Mouse (Mus musculus) embryonic facial prominence, embryonic 12.5 days (tissue): ENCODE measurements around the gene Il10. TPM values are rescaled to one million over a fixed set of nuclear protein-coding genes. Genes with fewer than 3 reads are reported as not detected.
"Not testable (repeated sequence)": the region's sequence is repeated elsewhere in the genome, so short reads cannot be mapped to it uniquely, and the experiment has no call there.

ENCODE experiments used
- ATAC-seq: fragments of 200-750 bp; cut with Nextera tagmentation; 2 replicates; pipeline ENCODE4 v1.8.0; 2017; ENCODE audit not compliant: insufficient number of reproducible peaks, insufficient read depth, low FRiP score, low TSS enrichment
- H3K27ac ChIP-seq: fragments of 300-500 bp; sonication (generic); 2 replicates; pipeline ENCODE4 v1.5.1; 2016; ENCODE audit warnings: mild to moderate bottlenecking
- H3K27me3 ChIP-seq: fragments of 300-500 bp; sonication (generic); 2 replicates; pipeline ENCODE4 v1.6.1; 2016; ENCODE audit warnings: mild to moderate bottlenecking, moderate library complexity
- H3K36me3 ChIP-seq: fragments of 300-500 bp; sonication (generic); 2 replicates; pipeline ENCODE4 v1.6.1; 2016; ENCODE audit warnings: mild to moderate bottlenecking
- H3K4me1 ChIP-seq: fragments of 300-500 bp; sonication (generic); 2 replicates; pipeline ENCODE4 v1.6.1; 2016
- H3K4me2 ChIP-seq: fragments of 300-500 bp; sonication (generic); replicated peaks from 2 replicates; pipeline ENCODE4 v1.6.1; 2016; ENCODE audit warnings: mild to moderate bottlenecking, moderate library complexity
- H3K4me3 ChIP-seq: fragments of 300-500 bp; sonication (generic); 2 replicates; pipeline ENCODE4 v1.5.1; 2016; ENCODE audit warnings: mild to moderate bottlenecking
- H3K9ac ChIP-seq: fragments of 300-500 bp; sonication (generic); 2 replicates; pipeline ENCODE4 v1.6.1; 2016; ENCODE audit warnings: mild to moderate bottlenecking, moderate library complexity
- H3K9me3 ChIP-seq: fragments of 300-500 bp; sonication (generic); 2 replicates; pipeline ENCODE4 v1.6.1; 2016; ENCODE audit warnings: mild to moderate bottlenecking, moderate library complexity
- WGBS: fragments of 180-500 bp; shearing (Covaris S2); methylation state at CpG from one replicate; pipeline ENCODE4 v1.1.7; 2016; 5-methylcytosine and 5-hydroxymethylcytosine counted together
- polyA plus RNA-seq: library from polyadenylated mRNA; unstranded; fragments of >200 nt; fragmentation: Nextera tagmentation; extraction: Ambion mirVana; gene quantifications from 2 replicates; pipeline ENCODE4 v1.2.1, GENCODE M21; 2016

Gene Il10
- polyA plus RNA-seq, 1 experiment from 2014 or later: not detected

- H3K27me3 ChIP-seq: no peaks in the 10 kb centered on the region
- 72% methylated on average over 9 of the region's 9 CpGs for WGBS
- H3K4me3 ChIP-seq: no peak overlapping the region
- no peak overlapping the region for H3K27ac ChIP-seq
- H3K36me3 ChIP-seq: no peaks in the 10 kb centered on the region
- no peak for ATAC-seq
- H3K9me3 ChIP-seq: no peaks in the 10 kb centered on the region
- no peak overlapping the region for H3K9ac ChIP-seq
- H3K4me1 ChIP-seq: no peaks in the 10 kb centered on the region
- no peak overlapping the region for H3K4me2 ChIP-seq
Measured at GRCm38 (mm10) chr1:131021438-131021837, 1.8 kb downstream of the Il10 start.

- Histone ChIP-seq H3K4me2 (no peak overlapping the region), H3K36me3 (no peaks in the 10 kb centered on the region), H3K4me3 (no peak overlapping the region), H3K27ac (no peak overlapping the region), H3K27me3 (no peaks in the 10 kb centered on the region), H3K4me1 (no peaks in the 10 kb centered on the region), H3K9ac (no peak overlapping the region), H3K9me3 (no peaks in the 10 kb centered on the region)
- 76% methylated on average over 11 of the region's 11 CpGs for WGBS
- no peak for ATAC-seq
Measured at GRCm38 (mm10) chr1:131021900-131022590, 2.4 kb downstream of the Il10 start.

DNA sequence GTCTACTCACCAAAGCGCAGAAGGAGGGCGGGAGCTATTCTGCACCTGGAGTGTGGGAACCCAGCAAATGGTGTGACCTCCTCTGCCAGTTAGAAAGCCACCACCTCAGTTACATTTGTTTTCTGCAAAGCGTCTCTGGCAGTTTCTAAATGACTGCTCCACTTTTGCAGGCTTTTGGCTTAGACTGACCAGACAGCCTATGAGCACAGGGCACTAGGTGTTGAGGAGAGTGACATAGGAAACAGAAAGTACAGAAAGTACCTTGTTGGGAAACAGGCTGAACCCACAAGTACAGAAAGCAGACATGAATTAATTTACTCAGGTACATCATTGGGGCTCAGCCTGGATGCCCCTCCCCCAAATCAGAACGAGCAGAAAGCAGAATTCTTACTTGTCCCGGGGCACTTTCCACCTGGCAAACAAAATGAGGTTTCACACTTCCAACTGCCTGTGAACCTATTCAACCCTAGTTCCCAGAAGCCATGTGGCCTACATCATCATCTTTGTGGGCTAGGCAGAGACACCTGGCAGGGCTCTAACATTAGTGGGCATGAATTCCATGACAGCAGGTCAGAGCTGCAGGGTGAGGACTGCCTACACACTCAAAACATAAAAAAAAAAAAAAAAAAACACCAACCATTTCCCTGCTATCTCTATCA, 3.1 kb downstream of the Il10 start:
- Histone ChIP-seq H3K9ac (no peak overlapping the region), H3K9me3 (no peaks in the 10 kb centered on the region), H3K27ac (no peak overlapping the region), H3K4me3 (no peak overlapping the region), H3K4me1 (no peaks in the 10 kb centered on the region), H3K4me2 (no peak overlapping the region), H3K27me3 (no peaks in the 10 kb centered on the region), H3K36me3 (no peaks in the 10 kb centered on the region)
- no peak for ATAC-seq
- 56% methylated on average over 5 of the region's 5 CpGs for WGBS

DNA sequence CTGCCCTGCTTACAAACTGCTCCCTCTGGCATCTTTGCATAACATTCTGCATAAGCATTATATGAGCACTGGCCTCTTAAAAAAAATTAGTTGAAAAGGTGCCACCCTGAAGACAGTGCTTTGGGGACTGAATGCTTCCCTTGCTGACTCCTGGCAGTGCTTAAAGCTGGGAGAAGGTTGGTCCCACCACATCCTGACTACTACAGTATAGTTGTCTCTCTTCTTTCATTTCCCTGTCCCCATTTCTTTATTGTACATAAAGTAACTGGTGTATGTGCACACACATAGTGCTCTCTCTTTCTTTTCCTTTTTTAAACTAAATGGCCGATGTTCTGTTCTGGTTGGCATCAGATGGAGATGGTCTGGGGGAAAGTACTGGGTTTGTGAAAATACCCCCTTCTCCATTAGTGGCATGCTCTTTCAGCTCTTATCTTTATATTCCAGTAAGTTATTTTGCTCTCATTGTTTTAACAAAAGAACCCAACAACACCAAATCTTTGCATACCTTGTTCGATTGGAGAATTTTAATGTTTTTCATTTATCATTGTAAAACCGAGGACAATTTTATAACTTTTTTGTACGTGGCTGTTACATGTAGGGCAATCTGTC, 3.7 kb downstream of the Il10 start:
- H3K4me2 ChIP-seq, H3K4me3 ChIP-seq, H3K9ac ChIP-seq, ATAC-seq, H3K36me3 ChIP-seq, H3K27me3 ChIP-seq, H3K27ac ChIP-seq, H3K4me1 ChIP-seq, H3K9me3 ChIP-seq: not testable (repeated sequence)
- 84% methylated on average over 4 of the region's 4 CpGs for WGBS

DNA sequence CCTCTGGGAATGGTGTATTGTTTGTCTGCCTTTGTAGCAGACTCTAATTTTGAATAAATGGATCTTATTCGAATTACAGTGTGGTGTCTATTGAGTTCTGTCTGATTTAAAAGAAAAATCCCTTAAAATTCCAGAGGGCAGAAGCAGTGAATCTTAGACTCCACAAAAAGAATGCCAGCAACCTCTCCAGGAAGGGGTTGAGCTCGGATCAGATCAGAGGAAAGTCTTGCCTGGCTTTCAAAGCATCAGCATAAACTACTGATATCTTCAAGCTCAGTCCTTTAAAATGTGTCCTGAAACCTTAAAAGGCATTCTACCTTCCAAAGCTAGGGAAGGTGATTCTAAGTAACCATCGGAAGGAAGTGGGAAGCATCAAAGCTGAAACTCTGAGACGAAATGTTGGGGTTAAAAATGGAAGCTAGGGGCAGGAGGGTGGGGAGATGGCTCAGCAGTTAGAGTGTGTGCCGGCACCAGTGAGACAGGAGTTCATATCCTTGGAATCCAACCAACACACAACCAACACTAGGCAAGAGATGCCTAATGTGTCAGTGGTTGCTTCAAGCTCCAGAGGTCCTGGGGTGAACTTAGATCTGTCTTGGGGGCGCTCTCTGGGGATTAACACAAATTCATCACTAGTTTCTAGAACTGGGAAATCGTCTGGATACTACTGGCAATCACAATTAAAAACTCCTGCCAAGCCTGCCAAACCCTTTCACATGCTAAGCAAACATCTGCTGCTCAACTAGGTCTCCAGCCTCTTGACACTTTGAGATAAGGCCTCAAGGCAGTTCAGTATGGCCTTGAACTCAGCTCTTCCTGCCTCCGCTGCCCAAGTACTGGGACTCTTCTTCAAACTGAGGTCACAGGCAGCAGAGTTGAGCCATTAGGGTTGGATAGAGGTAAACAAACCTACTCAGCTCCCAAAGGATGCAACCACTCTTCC, 5.5 kb downstream of the Il10 start:
- H3K4me2 ChIP-seq: no peak overlapping the region
- no peak for ATAC-seq
- WGBS: 80% methylated on average over 8 of the region's 8 CpGs
- H3K9ac ChIP-seq: no peak overlapping the region
- H3K9me3 ChIP-seq: no peaks in the 10 kb centered on the region
- no peaks in the 10 kb centered on the region for H3K4me1 ChIP-seq
- no peak overlapping the region for H3K4me3 ChIP-seq
- no peak overlapping the region for H3K27ac ChIP-seq
- no peaks in the 10 kb centered on the region for H3K36me3 ChIP-seq
- no peaks in the 10 kb centered on the region for H3K27me3 ChIP-seq

DNA sequence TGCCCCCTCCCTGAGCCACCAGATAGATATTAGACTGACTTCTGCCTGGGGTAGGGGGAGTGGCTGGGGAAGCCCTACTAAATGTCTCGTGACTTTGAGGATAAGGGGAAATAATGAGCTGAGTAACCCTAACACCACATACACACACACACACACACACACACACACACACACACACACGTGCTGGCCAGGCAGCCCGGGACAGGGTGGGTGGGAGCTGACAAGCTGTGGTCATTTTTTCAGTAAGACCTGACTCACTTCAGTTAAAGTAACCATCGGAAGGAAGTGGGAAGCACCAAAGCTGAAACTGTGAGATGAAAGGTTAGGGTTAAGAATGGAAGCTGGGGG, 6.2 kb downstream of the Il10 start:
- Histone ChIP-seq H3K27ac (no peak overlapping the region), H3K9me3 (no peaks in the 10 kb centered on the region), H3K4me3 (no peak overlapping the region), H3K4me2 (no peak overlapping the region), H3K36me3 (no peaks in the 10 kb centered on the region), H3K27me3 (no peaks in the 10 kb centered on the region), H3K4me1 (no peaks in the 10 kb centered on the region), H3K9ac (no peak overlapping the region)
- no peak for ATAC-seq
- 70% methylated on average over 4 of the region's 4 CpGs for WGBS

DNA sequence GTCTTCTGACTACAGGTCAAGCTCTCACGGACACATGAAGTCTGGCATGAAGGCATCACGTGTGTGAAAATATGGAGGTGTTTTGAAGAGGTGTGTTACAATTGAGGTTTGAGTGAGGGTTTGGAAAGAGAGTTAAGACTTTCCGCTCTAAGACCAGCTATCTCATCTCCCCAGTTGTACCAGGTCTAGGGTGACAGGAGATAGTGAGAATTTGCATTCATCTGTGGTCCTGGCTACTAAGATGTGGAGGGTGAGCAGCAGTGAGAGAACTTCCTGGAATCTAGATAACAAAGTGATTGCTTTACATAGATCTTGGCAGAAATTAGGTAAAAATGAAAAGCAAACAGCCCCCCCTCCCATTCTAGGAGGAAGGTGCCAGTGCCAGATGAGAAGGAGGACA, 9.6 kb downstream of the Il10 start:
- H3K4me1 ChIP-seq: no peaks in the 10 kb centered on the region
- H3K4me2 ChIP-seq: no peak overlapping the region
- H3K4me3 ChIP-seq: no peak overlapping the region
- H3K27me3 ChIP-seq: no peaks in the 10 kb centered on the region
- no peak for ATAC-seq
- H3K27ac ChIP-seq: no peak overlapping the region
- H3K9ac ChIP-seq: no peak overlapping the region
- H3K9me3 ChIP-seq: no peaks in the 10 kb centered on the region
- no peaks in the 10 kb centered on the region for H3K36me3 ChIP-seq
- WGBS: 87% methylated on average over 3 of the region's 3 CpGs

DNA sequence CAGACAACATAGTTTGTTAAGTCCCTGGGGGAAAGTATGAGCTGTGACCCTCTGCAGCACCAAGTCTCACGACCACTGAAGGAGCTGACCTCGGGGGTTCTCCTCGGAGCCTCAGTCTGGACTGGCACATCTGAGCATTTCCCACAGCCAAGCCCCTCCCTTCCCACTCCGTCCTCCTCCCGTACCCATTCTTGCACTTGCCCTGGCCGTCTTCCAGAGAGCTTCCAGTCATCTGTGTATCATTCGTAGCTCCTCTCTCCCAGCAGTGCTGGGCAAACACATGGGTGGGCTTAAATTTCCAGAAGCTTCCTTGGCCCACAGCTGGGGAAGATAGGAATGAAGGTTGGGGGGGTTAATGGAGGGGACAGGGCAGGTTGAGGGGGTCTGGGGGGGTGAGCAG, 10.6 kb downstream of the Il10 start:
- 51% methylated on average over 7 of the region's 7 CpGs for WGBS
- H3K9ac ChIP-seq: no peak overlapping the region

DNA sequence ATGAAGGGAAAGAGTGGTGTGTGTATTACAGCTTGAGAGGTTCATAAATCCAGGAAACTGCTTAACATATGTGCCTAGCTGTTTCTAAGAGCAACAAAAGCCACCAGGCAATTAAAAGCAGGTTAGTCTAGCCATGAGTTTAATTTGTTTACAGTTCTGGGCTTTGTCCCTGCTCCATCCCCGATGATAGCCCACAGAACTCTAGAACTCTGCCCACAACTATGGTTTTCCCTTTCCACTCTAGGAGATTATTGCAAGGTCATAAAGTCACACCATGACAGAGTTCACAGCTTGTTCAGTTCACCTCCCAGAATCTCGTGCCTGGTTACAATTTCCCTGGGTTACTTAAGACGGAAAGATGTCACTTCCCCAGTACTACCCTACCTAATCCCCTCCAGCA, 11.6 kb downstream of the Il10 start:
- H3K4me1 ChIP-seq: no peaks in the 10 kb centered on the region
- H3K36me3 ChIP-seq: no peaks in the 10 kb centered on the region
- no peaks in the 10 kb centered on the region for H3K9me3 ChIP-seq
- no peak overlapping the region for H3K9ac ChIP-seq
- H3K4me3 ChIP-seq: no peak overlapping the region
- H3K4me2 ChIP-seq: no peak overlapping the region
- 15% methylated on average over 3 of the region's 3 CpGs for WGBS
- no peak overlapping the region for H3K27ac ChIP-seq
- no peak for ATAC-seq
- no peaks in the 10 kb centered on the region for H3K27me3 ChIP-seq

More for the DNA sequence above, 10.6 kb downstream of the Il10 start:
- H3K4me1 ChIP-seq: no peaks in the 10 kb centered on the region
- no peak for ATAC-seq
- H3K27ac ChIP-seq: no peak overlapping the region
- no peaks in the 10 kb centered on the region for H3K36me3 ChIP-seq
- no peaks in the 10 kb centered on the region for H3K9me3 ChIP-seq
- H3K4me3 ChIP-seq: no peak overlapping the region
- H3K4me2 ChIP-seq: no peak overlapping the region
- no peaks in the 10 kb centered on the region for H3K27me3 ChIP-seq

DNA sequence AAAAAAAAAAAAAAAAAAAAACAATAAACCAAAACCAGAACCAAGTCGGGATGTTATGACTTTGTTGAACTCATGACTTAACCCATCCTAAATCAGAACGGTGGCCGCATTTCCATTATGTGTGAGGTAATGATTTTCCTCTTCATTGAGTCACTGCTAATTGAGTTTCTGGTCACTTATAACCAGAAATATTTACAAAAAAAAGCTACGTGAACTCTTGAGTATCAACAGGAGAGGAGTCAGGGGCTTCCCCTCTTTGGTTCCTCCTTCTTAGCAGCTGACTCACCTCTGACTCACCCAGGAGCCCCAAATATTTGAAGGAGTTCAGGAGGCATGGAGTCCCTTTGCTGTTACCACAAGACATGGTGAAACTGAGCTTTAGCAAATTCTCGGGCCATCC, 18.4 kb downstream of the Il10 start:
- ATAC-seq: no peak
- H3K4me2 ChIP-seq: no peak overlapping the region
- H3K27ac ChIP-seq: no peak overlapping the region
- no peaks in the 10 kb centered on the region for H3K36me3 ChIP-seq
- no peak overlapping the region for H3K9ac ChIP-seq
- 94% methylated on average over 5 of the region's 5 CpGs for WGBS
- no peaks in the 10 kb centered on the region for H3K4me1 ChIP-seq
- H3K4me3 ChIP-seq: no peak overlapping the region
- H3K9me3 ChIP-seq: no peaks in the 10 kb centered on the region
- no peaks in the 10 kb centered on the region for H3K27me3 ChIP-seq

DNA sequence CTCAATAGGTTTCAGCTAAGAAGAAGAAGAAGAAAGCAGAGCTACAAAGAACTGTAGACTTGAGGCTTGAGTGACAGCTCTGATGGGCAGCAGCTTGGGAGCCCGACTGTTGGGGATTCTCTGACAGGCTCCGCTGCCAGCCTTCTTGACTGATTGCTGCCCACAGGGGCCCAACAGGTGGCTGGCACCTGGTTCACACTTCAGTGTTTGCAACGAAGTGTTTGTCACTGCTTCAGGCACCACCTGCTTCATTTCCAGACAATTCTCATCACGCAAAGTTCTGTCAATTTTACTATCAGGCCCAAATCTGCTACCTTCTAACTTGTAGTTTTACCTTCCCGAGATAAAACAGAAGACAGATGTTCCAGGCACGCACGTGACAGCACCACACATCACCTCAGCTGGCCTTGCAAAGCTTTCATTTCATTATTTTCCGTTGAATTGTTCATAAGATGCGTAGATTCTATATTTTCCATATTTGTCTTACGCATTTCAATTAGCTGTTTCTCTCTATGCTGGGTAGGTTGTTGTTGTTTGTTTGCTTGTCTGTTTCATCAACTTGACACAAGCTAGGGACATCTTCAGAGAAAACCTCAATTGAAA, 18.9 kb downstream of the Il10 start:
- H3K9ac ChIP-seq: no peak overlapping the region
- H3K27me3 ChIP-seq: no peaks in the 10 kb centered on the region
- no peak overlapping the region for H3K27ac ChIP-seq
- H3K36me3 ChIP-seq: no peaks in the 10 kb centered on the region
- no peak overlapping the region for H3K4me3 ChIP-seq
- WGBS: 87% methylated on average over 10 of the region's 10 CpGs
- no peak overlapping the region for H3K4me2 ChIP-seq
- H3K9me3 ChIP-seq: no peaks in the 10 kb centered on the region
- H3K4me1 ChIP-seq: no peaks in the 10 kb centered on the region
- no peak for ATAC-seq
